Mouse (Mus musculus) layer of hippocampus, adult 18-20 months (tissue): ENCODE measurements at regions not wholly inside any gene's neighbourhood (a gene's known extent, or its start where the extent isn't known, plus 50 kb on each side); places are given as distances from the start of the nearest gene placed in this dataset.

Experiments used
- DNase-seq, 2 experiments: peaks; one replicate each; pipeline ENCODE4 v3.0.0; 2022; ENCODE audit warnings: low spot score in 2 of 2

DNA sequence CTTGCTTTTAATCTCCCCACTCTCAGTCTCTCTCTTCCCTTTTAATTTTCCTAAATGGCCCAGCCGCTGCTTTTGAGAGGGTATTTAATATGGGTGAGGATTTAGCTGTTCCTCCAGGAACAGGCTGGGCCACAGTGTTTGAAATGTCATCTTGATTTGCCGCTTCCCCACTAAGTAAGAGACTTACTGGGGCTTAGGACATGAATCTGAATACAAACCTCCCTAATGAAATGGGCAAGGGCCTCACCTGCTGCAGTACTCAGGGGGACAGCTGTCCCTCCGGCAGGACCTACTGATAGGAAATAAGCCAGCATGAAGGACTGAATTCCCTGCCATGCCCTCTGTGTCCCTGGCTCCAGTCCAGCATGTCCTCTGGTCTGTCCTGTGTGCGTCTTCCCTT lies 50.6 kb upstream of the Prr23a1 start:
- no peak for DNase-seq

DNA sequence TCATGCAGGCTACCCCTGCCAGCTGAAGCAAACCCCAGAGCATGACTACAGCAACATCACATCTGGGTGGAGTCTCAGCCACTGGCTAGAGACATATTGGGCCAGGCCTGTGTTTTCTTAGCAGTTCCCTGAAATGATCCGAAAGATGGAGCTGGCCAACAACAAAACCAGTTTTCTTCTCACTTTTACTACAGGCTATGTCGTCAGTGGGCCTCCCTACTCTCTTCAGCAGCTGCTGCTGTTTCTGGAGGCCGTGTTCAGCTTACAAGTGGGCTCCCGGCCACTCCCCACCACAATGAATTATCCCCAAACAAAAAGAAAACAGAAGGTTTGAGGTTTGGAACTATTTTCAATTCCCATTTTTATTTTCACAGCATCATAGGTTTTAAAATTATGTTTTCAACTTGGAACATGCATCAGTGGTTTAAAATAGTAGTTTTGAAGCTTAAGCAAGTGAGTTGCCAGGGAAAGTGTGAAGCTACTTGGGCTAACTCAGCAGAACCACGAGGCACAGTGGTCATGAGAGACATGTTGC lies 68.6 kb upstream of the Prr23a1 start:
- DNase-seq, result no peak

DNA sequence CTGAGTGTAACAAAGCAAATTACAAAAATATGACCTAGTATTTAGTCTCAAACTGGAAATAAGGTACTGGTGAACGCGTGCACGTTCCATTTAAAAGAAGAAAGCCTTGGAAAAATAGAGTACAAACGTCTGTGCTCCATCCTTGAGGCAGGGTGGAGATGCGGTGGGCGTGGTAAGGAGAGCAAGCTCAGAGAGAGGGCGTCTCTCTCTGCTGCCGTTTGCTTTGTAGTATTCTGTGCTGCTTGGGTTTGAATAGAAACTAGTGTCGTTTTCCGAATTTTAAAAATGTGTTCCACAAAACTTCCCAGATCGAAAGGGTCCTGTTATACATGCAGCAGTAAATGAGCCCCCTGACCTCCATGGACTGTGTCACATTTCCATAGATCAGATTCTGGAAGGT lies 69.1 kb upstream of the Prr23a1 start:
- no peak for DNase-seq

DNA sequence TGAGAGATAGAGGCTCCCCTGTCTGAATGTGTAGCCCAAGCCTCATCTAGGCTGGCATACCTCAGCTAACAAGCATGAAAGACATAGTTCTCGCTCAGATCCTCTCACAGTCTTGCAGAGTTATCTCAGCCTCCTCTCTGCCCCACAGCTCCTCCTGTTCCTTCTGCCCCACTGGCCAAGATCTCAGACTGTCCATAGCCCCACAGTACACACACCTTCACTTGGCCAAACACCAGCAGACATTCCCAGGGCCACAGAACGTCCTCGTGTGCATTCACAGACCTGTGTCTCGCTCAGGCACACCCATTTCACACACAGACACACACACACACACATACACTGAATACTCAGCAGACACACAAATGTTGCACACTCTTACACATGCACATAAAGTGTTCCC lies 87.5 kb upstream of the Prr23a1 start:
- no peak for DNase-seq

DNA sequence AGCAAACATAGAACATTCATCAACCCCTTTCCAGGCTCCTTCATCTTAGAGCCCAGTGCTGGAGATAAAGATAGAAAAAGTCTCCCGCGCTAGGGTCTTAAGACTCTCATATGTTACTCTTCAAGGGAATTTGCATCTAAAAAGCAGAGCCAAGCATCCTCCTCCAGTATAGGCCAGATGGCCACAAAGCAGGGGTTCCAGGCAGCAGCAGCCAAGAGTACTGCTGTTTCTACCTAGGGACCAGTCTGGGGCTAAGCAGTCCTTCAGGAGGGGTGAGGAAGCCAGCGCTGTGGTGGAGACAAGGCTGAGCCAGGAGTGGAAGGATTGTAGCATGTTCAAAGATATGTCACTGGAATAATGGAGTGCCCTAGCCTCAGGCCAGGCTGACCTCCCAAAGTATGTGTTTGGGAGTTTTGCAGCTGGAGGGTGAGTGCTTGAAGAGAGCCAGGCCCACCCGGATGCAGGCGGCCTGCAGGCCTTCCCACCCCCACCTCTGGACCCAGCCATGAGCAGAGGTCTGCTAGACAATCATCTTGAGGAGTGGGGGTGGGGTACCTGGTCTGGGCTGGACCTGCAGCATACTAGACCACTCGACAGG lies 88.8 kb upstream of the Prr23a1 start:
- no peak for DNase-seq

DNA sequence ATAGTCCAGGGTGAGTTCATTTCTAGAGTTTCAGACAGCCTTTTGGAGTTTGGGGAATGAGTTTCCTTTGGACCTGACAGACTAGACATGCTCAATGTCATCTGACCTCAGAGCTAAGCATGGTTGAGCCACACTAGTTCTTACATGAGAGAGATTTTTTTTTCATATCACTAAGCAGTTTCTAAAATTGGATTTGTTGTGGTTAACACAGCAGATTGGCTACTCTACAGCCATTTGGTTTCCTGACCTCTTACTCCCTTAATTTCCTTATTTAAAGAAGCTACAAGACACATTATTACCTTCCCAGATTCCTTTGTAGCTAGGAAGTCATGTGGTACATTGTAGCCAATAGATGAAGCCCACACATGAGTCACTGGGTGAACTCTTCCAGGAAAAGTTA lies 98.5 kb upstream of the Prr23a1 start:
- DNase-seq, result no peak

DNA sequence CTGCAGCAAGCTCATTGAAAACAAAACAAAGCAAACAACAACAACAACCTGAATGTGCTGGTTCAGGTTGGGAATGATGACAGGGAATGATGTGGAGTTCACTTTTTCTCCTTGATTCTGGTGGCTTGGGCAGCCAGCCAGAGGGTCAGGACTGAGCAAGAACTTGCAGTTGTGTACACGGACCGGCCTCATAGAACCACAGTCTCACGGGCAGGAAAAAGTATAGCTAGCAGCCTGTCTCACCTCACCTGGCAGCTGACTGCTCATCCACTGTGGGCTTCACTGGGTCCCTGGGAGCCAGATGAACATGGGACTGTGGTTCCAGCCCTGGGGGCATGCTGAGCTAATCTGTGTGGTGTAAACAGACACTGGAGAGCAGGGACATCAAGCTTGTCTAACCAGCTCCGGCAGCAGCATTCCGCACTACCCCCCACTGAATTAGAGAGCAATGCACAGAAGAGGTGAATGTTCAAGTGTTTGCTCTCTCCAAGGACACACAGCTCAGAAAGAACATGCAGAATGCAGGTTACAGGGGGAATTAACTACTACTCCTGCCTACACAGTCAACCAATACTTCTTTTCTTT lies 114.9 kb upstream of the Prr23a1 start:
- DNase-seq, result no peak

DNA sequence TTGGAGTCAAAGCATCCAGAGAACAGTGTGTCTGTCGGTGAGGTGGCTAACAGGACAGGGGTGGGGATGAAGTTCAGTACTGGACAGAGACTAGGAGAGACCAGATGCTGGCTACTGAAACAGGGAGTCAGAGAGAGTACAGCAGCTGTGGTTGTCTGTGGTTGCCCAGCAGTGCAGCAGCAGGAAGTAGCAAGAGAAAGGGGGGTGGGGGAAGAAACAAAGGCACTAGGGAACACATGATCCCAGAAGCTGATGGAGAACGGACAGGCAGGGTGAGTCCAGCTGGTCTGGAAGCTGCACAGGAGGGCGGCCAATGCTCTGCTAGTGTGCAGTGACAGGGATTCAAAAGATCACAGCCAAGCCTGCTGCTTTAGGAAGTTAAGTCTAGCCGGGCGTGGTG lies 115.7 kb upstream of the Prr23a1 start:
- no peak for DNase-seq

DNA sequence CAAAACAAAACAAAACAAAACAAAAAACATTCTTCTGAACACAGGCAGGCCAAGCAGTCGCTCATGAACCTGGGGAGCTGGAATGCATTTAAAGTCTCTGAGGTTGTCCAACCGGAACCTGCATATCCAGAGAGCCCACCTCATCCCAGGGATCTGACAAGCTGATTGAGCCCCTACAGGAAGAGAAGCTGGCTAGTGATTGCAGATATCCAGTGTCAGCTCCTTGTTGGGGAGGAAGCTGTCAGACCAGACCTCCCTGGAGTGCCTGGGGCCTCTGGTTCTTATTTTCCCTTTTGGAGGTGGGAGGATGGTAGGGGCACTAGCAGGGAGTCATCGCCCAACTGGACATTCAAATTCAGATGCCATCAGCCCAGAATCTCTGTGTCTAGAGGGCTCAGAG lies 119.4 kb upstream of the Prr23a1 start:
- DNase-seq, result no peak

DNA sequence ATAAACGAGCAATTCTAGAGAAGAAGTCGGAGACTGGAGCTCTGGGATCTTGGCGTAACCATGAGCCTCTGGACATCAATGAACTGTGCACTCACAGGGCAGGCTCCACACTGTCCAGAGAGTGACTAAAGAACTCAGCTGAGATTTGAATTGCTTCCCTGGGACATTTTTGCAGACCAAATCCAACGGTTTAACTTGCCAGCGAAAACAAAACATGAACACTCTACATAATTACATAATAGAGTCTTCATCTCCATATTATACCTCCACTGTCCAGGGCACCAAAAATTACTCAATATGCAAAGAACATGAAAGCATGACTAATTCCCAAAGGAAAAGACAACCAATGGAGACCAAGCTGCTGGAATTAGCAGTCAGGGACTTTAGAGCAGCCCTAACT lies 119.9 kb upstream of the Mrps22 start:
- no peak for DNase-seq

DNA sequence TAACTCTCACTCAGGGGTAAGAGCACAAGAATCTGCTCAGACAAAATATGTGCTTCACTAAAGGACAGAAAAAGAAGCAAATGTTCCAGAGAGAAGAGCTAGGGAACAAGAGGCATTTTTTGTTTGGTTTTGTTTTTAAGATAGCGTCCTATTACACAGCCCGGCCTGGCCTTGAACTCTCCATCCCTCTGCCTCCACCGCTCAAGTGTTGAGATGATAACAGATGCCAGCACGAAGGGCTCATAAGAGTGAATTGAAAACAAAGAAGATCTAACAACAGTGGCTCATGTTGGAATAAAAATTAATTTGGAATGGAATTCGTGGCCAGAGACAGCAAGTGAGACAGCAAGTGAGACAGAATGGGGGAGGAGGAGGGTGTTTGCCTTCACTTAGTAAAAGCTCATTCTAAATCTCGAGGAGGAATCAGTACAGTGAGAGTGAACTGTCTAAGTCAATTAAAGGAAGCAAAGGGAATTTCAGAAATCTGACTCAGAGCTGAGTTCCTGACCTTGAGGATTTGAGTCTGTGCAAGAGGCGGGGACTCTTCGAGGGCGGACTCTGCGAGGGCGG lies 116.3 kb upstream of the Mrps22 start:
- no peak for DNase-seq

DNA sequence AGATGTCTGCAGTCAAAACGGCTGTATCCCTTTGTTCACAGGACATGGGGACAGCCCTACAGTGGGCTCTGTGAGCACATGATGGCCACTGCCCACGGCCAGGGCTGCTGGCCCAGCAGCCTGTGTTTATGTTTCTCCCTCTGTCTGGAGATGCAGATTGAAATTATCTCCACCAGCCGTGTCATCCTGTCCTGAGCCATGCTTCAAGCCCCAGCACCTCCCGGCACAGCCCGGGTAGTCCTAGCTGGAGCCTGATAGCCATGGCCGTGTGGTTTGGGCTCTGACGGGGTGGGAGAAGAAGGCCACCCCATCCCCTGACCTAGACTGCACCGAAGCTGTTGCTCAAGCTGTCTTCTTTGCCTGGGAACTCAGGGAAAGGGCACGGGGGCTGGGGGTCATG lies 113.2 kb upstream of the Mrps22 start:
- no peak for DNase-seq

DNA sequence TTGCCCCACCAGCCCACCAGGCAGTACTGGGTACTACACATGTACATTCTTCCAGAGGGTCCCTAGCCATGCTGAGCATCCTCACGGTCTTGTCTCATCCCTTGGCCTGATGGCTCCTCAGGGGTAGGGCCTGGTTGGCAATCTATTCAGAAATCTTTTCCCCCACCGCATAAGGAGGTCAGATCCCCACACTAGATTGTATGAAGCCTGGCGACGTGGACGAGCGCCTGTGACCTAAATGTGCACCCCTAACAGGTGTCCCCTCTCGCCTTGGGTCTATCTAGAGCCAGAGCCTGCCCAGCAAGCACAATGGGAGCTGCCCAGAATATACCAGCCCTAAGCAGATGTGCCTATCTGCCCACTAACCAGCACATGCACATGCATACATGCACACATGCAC lies 111.4 kb upstream of the Mrps22 start:
- no peak for DNase-seq

DNA sequence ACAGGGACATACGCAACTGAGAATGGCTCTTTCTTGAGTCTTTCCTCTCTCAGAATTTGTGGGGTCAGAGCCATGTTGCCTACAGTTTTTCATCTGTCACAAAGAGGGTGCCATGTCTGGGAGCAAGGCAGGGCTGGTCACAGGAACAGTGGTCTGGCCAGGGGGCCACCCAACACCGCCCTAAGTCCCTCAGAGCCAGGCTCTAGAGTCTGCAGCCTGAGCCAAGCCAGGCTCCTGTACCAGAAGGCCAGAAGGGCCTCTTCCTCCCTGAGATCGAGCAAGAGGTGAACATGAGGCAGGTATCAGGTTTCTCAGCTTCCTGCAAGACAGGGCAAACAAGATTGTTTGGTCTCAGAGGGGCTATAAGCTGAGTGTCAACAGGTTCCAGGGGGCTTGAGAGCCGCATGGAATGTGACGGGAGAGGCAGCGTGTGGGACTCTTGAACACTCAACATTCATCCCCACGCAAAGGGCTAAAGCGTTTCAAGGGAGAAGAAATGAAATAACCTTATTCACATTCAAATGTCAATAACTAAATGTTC lies 110.6 kb upstream of the Mrps22 start:
- no peak for DNase-seq

DNA sequence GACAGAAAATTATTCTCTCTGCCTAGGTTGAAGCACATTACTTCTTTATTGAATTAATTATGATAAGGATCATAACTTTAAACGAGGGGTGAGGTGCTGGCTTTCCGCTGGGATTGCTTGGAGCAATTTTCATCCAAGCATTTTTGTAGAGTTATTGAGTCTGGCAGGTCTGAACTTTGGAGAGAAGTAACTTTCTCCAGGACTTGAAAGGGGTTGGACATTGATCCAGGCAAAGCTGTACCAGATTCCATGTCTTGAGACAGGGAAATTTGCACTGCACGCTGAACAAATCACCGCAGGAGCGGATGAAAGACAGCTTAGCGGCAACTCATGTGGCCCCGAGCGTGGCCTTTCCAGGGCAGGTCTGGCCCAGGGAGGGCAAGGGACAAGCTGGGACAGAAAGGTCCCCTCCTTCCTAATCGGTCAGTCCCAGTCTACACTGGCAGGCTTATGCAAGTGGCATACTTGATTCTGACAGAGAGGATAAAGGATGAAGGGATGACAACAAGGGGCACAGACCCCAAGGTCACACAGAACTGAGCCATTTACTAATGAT lies 108.8 kb upstream of the Mrps22 start:
- no peak for DNase-seq

DNA sequence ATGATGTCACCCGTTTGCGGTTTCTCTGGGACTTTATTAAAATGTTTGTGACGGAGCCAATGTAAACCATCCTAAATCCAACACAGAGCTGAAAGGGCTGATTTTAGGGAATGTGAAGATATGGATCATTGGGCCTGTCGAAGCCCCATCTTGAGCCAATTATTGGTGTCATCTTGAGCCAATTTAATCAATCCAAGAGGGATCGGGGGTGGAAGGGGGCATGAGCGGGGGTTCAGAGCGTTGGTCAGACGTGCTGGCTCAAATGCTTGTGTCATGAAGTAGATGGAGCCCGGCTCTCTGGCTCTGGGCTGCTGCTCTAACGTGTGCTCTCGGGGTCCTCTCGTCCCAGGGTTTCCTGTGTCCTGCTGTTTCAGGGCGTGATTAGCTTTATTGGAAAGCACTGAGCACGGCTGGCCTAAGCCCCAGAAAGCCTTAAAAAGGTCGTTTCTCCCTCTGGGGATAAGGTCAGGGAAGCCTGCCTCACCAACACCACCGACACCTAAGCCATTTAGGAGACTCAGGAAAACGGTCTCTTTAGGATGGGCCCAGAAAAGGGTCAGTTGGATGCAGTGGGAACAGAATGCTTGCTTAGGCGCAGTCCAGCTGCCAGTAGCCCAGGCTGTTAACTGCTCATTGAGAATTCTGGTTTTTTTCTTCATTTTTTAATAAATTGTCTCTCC lies 106.7 kb upstream of the Mrps22 start:
- no peak for DNase-seq

DNA sequence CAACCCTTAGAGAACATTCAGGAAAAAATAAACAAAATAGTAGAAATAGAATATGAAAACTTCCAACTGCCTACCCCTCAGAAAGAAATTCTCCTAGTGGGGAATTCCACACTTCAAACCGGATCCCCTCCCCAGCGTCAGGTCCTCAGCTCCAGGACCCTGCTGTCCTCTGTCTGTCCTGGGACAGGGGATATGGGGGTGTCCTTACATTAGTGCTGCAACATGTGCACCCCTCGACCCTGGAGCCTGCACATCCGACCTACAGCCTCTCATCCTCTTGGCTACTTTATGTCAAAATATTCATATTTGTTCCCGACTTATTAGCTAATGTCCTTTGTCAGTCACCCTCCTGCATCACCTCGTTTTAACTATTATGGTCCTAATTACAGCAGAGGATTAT lies 106.0 kb upstream of the Mrps22 start:
- no peak for DNase-seq

DNA sequence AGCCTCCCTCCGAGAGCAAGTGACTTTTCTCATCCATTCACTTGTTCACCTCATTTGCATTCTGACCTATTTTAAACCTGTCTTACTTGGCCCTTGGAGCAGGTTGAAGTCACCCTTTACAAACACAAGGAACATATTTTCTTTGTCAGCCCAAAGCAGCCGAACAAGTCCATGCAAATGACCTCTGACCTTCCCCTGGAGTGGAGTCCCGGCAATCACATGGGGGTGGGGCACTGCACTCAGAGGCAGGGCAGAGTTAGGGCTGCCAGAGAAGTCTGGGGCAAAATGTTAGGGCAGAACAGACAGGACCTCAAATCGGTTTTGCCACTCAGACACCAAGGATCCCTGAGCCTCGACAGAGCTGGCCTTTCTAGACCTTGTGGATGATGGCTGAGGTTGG lies 102.7 kb upstream of the Mrps22 start:
- DNase-seq, result no peak

DNA sequence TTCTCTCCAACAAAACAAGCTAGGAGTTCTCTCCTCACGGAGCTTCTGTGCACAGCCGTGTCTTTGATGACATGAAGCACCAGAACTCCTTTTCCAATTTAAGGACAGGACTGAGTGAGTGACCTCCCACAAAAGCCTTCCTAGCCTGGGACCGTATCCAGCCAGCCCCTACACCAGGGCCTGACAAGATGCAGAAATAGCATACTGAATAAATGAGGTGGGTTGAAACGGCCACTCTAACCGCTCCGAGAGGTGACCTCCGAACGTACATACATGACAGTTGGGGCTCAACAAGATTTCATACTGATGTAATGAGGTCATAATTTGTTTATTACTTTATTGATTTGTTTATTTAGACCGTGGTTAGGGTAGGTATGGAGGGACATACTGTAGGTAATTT lies 101.9 kb upstream of the Mrps22 start:
- no peak for DNase-seq

DNA sequence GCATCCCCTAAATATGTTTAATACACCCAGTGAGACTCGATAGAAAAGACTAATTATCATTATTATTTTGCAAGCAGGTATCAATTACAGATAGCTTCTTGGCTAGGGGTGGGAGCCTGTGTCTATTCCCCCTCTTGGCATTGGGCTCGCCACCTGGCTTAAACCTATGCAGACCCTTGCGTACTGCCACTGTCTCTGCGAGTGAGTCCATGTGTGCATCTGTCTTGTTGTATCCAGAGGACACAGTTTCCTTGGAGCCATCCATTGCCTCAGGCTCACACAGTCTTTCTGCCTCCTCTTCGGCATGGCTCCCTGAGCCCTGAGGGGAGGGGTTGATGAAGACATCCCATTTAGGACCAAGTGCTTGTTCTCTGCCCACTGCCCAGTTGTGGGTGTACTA lies 99.1 kb upstream of the Mrps22 start:
- no peak for DNase-seq

DNA sequence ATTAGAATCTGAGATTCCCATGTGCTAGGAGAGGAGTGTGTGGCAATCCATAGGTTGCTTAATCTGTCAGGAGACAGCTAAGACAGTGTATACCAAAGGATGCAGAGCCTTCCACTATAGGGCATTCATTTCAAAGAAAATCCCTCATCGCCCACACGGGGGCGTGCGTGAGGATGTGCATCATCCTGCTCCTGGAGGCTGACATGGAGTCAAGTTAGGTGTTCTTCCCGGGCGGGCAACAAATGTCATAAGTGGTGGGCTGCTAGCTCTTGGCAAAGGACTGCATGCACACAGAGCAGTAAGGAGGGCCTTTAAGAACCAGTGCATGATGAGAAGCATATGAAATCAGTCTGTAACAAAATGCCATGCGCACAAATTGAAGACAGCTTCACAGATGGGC lies 95.7 kb upstream of the Mrps22 start:
- no peak for DNase-seq

DNA sequence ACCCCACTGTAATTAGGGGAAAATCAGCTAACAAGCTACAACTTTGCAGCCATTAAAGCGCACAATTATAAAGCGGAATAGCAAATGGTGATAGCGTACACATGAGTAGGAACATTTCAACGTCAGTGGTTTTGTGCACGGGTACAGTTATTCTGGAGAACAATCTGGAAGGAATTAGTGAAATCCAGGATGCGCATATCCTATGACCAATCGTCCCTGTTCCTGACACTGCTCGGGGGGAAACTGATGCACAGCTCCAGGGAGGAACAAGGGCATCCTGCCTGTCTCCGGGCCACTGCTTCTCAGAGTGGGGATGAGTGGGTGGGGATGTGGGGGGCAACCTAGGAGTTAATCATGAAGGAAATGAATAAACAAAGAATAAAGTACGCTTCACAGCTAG lies 93.6 kb upstream of the Mrps22 start:
- DNase-seq, result no peak
